Mouse (Mus musculus): ENCODE results near the gene Upk3bl. TPM values are rescaled to one million over a fixed set of nuclear protein-coding genes. Genes with fewer than 3 reads are reported as not detected.
"Not testable (repeated sequence)": the region's sequence is repeated elsewhere in the genome, so short reads cannot be mapped to it uniquely, and the experiment has no call there.

Gene Upk3bl
- polyA plus RNA-seq, 1 experiment from 2014 or later, result 0.22 TPM

DNA sequence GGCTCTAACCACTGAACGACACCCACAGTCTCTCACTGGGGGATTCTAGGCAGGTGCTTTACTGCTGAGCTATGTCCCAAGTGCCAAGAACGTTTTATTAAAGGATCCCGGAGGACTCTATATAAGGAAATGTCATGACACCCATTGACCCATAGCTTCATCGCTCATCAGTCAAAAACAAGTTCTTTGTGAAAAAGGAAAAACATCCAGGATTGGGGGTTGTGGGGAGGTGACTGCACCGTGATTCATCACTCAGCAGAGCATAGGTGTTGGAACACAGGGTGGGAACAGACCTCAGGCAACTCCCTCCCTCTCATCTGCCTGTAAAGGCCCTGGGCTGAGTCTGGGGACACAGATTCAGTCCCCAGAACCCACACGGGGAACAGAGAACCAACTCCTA lies 4.4 kb upstream of the Upk3bl start:
- no peaks in the 10 kb centered on the region for H3K9me3 ChIP-seq
- H3K4me1 ChIP-seq (replicated peaks), result peaks cover 11% of the 10 kb centered on the region
- H3K9ac ChIP-seq, result no peak overlapping the region
- H3K4me2 ChIP-seq, result no peak overlapping the region
- WGBS, result 55% methylated on average over 6 of the region's 6 CpGs
- ATAC-seq (ENCODE audit: low FRiP score, low read depth), result no peak
- no peaks in the 10 kb centered on the region for H3K36me3 ChIP-seq
- no peak overlapping the region for H3K27ac ChIP-seq (replicated peaks)
- H3K27me3 ChIP-seq, result no peaks in the 10 kb centered on the region
- no peak overlapping the region for H3K4me3 ChIP-seq

DNA sequence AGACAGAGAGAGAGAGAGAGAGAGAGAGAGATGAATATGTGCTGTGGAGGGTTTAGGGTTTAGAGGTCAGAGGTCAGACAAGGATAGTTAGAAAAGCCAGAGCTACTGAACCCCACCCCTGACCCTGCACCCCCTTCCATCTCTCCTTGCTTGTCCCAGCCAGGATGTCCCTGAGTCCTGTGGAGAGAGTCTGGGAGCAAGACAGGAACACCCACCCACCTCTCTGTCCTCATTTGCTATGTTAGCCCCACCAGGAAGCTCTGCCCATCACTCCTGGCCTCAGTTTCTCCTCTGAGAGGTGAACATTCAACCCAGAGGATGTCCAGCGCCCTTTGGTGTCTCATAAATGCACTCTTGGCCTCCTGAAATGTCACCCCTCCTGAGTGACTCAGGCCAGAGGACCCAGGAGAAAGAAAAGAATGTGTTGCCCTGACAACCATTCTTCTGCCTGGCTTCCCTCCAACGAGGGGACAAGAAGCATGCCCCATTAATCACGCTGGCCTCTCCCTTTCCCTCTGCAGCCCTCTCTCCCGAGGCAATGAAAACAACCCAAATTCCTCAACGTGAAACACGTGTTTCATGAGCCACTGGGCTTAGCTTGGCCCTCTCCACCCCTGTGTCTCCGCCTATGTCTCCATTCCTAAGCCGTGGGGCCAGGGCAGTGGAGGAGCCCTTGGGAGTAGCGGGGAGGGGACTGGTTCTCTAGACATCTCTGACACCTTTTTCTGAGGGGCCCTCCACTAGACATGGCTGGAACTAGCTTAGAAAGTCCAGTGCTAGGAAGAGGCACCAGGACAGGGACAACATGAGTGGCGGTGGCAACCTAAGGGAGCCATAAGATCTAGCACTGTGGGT lies 2.8 kb upstream of the Upk3bl start:
- no peak overlapping the region for H3K27ac ChIP-seq (replicated peaks)
- no peaks in the 10 kb centered on the region for H3K36me3 ChIP-seq
- no peak overlapping the region for H3K4me3 ChIP-seq
- peak; percentile 80; the same call in 1 of the 2 replicates for ATAC-seq (ENCODE audit: low FRiP score, low read depth)
- H3K4me1 ChIP-seq (replicated peaks), result peaks cover 9% of the 10 kb centered on the region
- no peaks in the 10 kb centered on the region for H3K27me3 ChIP-seq
- no peak overlapping the region for H3K4me2 ChIP-seq
- 7% methylated on average over 10 of the region's 10 CpGs for WGBS
- H3K9ac ChIP-seq, result no peak overlapping the region
- H3K9me3 ChIP-seq, result no peaks in the 10 kb centered on the region

DNA sequence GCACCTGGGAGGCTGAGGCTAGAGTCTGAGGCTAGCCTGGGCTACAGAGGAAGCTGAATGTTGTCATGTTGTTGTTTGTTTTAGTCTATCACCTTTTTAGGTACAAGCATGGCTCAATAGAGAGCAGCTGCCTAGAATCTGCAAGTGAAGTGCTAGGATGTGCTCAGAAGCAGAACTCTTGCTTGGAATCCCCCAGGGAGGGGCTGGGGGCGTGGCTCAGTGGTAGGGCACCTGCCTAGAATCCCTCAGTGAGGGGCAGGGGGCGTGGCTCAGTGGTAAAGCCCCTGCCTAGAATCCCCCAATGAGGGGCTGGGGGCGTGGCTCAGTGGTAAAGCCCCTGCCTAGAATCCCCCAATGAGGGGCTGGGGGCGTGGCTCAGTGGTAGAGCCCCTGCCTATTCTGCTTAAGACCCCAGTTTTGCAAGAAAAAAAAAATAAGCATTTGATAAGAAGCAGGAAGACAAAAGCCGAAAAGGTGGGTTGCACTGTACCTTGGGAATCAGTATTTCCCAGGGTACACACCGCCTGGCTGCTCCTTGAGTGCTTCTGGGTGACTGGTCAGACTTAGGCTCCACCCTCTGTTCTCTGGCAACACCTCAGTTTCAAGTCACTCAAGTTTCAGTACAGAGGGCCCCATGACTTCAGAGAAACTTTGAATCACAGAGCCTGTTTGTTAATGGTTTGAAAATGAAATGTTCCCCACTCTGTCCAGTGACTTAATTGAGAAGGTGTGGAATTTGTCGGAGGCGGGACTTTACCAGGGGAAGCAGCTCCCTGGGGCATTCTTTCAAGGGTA lies 1.2 kb upstream of the Upk3bl start:
- no peak overlapping the region for H3K27ac ChIP-seq (replicated peaks)
- H3K4me1 ChIP-seq (replicated peaks), result peaks cover 9% of the 10 kb centered on the region
- 83% methylated on average over 8 of the region's 8 CpGs for WGBS
- no peak overlapping the region for H3K4me3 ChIP-seq
- H3K36me3 ChIP-seq, result no peaks in the 10 kb centered on the region
- H3K9me3 ChIP-seq, result no peaks in the 10 kb centered on the region
- ATAC-seq (ENCODE audit: low FRiP score, low read depth), result no peak
- no peak overlapping the region for H3K4me2 ChIP-seq
- H3K9ac ChIP-seq, result no peak overlapping the region
- H3K27me3 ChIP-seq, result no peaks in the 10 kb centered on the region

DNA sequence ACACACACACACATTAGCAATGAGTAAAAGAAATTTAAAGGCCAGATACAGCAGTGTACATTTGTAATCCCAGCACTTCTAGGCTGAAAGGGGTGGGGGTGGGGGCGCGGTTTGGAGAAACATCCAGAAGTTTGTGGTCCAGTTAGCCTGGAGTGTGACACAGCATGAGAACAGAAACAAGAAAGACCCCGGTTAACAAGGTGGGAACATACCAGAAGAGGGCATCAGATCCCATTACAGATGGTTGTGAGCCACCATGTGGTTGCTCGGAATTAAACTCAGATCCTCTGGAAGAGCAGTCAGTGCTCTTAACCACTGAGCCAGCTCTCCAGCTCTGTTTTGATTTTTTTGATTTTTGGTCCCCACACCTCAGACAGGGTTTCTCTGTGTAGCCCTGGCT lies 1.8 kb downstream of the Upk3bl start:
- Histone ChIP-seq H3K9me3 (no peaks in the 10 kb centered on the region), H3K4me2 (no peak overlapping the region), H3K36me3 (no peaks in the 10 kb centered on the region), H3K27ac (replicated peaks) (no peak overlapping the region), H3K9ac (no peak overlapping the region), H3K4me1 (replicated peaks) (peaks cover 9% of the 10 kb centered on the region), H3K4me3 (no peak overlapping the region), H3K27me3 (no peaks in the 10 kb centered on the region)
- whole genome bisulfite sequencing, result 51% methylated on average over 4 of the region's 4 CpGs
- ATAC-seq (ENCODE audit: low FRiP score, low read depth), result no peak

DNA sequence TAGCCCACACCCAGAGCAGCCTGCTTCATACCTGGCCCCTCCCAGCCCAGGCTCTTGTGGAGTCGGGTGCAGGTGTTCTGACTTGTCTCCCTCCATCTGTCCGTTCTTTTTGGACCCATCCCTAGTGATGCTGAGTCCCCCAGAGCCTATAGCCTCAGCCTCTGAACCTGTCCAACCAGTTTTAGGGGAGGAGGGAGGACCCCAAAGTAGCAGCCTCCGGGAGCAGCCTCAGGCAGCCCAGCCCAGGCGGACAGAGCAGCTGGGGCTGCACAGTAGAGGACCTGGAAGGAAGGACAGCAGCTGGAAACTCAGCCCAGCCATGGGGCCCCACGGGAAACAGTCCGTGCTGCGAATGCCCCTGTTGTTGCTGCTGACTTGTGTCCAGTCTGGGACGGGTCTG lies 2.8 kb downstream of the Upk3bl start:
- ATAC-seq (ENCODE audit: low FRiP score, low read depth), result no peak
- Histone ChIP-seq H3K9ac (no peak overlapping the region), H3K4me1 (replicated peaks) (peaks cover 4% of the 10 kb centered on the region; the same call in 1 of the 2 replicates), H3K4me3 (no peak overlapping the region), H3K36me3 (no peaks in the 10 kb centered on the region), H3K9me3 (no peaks in the 10 kb centered on the region), H3K27ac (replicated peaks) (no peak overlapping the region), H3K27me3 (no peaks in the 10 kb centered on the region), H3K4me2 (no peak overlapping the region)
- 26% methylated on average over 8 of the region's 8 CpGs for WGBS

DNA sequence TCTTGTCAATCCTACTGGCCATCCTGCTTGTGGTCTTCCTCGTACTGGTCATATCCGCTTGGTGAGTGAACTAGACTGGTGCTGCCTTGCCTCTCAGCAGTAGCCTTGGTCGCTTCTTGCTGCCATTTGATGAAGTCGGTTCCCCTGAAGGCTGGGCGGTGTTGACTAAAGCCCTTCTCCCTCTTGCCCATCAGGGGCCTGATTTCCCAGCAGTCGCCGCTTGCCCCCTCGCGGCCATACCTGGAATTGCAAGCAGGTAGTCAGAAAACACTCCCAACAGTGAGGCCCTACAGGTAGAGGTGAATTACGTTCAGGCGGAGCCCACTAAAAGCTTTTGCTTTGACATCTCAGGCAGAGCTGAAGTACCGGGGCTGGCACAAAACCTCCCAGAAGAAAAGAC lies 7.3 kb downstream of the Upk3bl start:
- ATAC-seq (ENCODE audit: low FRiP score, low read depth), result no peak
- no peak overlapping the region for H3K4me2 ChIP-seq
- no peak overlapping the region for H3K9ac ChIP-seq
- H3K36me3 ChIP-seq, result no peaks in the 10 kb centered on the region
- H3K27ac ChIP-seq (replicated peaks), result no peak overlapping the region
- H3K9me3 ChIP-seq, result no peaks in the 10 kb centered on the region
- no peaks in the 10 kb centered on the region for H3K27me3 ChIP-seq
- 6% methylated on average over 12 of the region's 12 CpGs for WGBS
- no peak overlapping the region for H3K4me3 ChIP-seq
- H3K4me1 ChIP-seq (replicated peaks), result peaks cover 4% of the 10 kb centered on the region; the same call in 1 of the 2 replicates

DNA sequence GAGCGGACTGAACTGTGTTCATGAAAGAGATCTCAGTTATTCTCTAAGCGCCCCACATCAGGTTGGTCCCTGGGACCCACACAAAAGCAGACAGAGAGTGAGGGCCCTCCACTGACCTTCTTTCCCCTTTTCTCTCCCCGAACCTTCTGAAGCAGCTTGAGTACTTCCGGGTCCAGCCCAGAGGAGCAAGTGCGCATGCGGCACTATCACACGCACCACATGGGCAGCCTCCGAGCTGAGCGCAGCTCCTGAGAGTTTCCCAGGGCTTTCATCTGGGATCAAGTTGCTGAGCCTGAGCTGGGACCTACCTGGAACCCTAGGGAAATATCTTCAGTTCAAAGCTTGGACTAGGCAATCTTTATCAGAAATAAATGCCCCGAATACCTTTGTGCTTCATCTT lies 9.6 kb downstream of the Upk3bl start:
- Histone ChIP-seq H3K9me3 (no peaks in the 10 kb centered on the region), H3K4me3 (no peak overlapping the region)
- WGBS, result 92% methylated on average over 10 of the region's 10 CpGs

DNA sequence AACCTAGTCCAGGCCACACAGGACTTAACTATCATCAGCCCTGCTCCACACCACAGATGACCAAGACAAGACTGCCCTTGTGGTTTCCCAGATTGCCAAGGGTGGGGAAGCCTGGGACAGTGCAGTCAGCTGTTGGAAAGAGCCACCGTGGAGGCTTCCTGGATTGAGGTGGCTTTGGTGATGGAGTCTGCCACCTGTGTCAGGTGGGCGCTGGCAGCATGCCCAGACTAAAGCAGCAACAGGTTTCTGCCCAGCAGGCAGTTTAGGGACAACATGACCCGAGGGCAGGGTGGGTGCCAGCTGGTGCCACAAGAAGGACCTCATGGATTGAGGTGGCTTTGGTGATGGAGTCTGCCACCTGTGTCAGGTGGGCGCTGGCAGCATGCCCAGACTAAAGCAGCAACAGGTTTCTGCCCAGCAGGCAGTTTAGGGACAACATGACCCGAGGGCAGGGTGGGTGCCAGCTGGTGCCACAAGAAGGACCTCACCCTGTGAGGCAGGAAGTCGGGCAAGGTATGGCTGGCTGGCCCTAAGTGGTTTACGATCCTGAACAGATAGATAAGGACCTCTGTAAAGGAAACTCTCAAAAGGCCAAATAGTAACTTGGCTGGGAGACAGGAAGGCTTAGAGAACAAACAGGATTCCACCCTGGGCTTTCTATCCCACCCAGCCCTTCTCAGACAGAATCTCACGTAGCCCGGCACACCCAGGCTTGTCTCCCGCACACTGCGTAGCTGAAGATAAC lies 12.3 kb downstream of the Upk3bl start:
- H3K27me3 ChIP-seq; H3K4me1 ChIP-seq (replicated peaks); H3K4me2 ChIP-seq; ATAC-seq (ENCODE audit: low FRiP score, low read depth); H3K27ac ChIP-seq (replicated peaks); H3K4me3 ChIP-seq; H3K36me3 ChIP-seq; H3K9me3 ChIP-seq; H3K9ac ChIP-seq: not testable (repeated sequence)
- WGBS, result 80% methylated on average over 11 of the region's 11 CpGs

More for the DNA sequence above, 9.6 kb downstream of the Upk3bl start:
- no peaks in the 10 kb centered on the region for H3K36me3 ChIP-seq
- no peak overlapping the region for H3K4me2 ChIP-seq
- H3K27ac ChIP-seq (replicated peaks), result no peak overlapping the region
- H3K27me3 ChIP-seq, result no peaks in the 10 kb centered on the region
- peaks cover 4% of the 10 kb centered on the region; the same call in 1 of the 2 replicates for H3K4me1 ChIP-seq (replicated peaks)
- no peak for ATAC-seq (ENCODE audit: low FRiP score, low read depth)
- H3K9ac ChIP-seq, result no peak overlapping the region

DNA sequence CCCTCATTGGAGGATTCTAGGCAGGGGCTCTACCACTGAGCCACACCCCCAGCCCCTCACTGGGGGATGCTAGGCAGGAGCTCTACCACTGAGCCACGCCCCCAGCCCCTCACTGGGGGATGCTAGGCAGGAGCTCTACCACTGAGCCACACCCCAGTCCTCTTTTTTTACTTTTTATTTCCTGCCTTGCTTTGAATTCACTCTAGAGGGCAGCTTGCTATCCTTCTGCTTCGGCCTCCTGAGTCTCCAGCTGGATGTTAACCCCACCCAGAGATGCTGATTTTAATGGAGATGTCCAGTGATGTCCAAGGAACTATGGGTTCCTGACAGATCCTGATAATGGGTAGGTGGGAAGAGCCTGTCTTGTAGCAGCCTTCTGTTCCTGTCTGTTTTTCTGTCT lies 15.1 kb downstream of the Upk3bl start:
- H3K4me3 ChIP-seq, result no peak overlapping the region
- no peak overlapping the region for H3K27ac ChIP-seq (replicated peaks)
- 85% methylated on average over 2 of the region's 2 CpGs for WGBS
- H3K9me3 ChIP-seq, result no peaks in the 10 kb centered on the region
- H3K9ac ChIP-seq, result no peak overlapping the region
- H3K4me1 ChIP-seq (replicated peaks), result no peaks in the 10 kb centered on the region
- no peaks in the 10 kb centered on the region for H3K27me3 ChIP-seq
- H3K4me2 ChIP-seq, result no peak overlapping the region
- no peak for ATAC-seq (ENCODE audit: low FRiP score, low read depth)
- no peaks in the 10 kb centered on the region for H3K36me3 ChIP-seq

DNA sequence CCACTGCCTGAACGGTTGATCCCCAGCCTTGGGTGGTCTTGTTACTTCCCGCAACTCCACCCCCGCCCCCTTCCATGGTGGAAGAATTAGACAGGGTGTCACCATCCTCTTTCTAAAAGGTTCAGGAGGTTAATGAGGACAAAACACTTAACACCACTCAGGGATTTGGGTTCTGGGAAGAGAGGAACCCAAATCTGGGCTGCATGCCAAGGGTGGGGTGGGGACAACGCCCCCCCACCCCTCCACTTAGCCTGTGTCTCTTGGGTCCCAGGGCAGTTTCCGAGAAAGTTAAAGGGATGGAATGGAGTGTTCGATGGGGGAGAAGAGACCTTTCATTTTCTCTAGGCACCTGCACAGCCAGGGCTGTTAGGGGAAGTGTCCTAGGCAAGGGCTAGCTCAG lies 18.8 kb downstream of the Upk3bl start:
- H3K4me2 ChIP-seq, result no peak overlapping the region
- no peaks in the 10 kb centered on the region for H3K4me1 ChIP-seq (replicated peaks)
- no peak overlapping the region for H3K27ac ChIP-seq (replicated peaks)
- H3K4me3 ChIP-seq, result no peak overlapping the region
- H3K36me3 ChIP-seq, result no peaks in the 10 kb centered on the region
- no peaks in the 10 kb centered on the region for H3K27me3 ChIP-seq
- no peak for ATAC-seq (ENCODE audit: low FRiP score, low read depth)
- no peaks in the 10 kb centered on the region for H3K9me3 ChIP-seq
- H3K9ac ChIP-seq, result no peak overlapping the region
- 61% methylated on average over 6 of the region's 6 CpGs for WGBS

DNA sequence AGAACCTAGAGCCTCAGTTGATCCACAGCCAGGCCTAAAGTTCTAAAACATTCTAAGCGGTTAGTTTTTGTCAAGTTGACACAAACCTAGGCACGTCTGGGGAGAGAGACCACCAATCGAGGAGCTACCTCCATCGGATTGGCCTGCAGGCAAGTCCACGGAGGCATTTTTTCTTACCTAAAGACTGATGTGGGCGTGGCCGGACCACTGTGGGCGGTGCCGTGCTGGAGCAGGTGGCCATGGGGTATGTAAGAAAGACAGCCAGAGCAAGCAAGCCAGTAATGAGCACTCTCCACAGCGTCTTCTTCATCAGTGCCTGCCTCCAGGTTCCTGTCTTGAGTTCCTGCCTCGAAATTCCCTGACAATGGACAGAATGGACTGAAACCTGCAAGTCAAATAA lies 19.2 kb downstream of the Upk3bl start:
- H3K9me3 ChIP-seq, result no peaks in the 10 kb centered on the region
- H3K27ac ChIP-seq (replicated peaks), result no peak overlapping the region
- 70% methylated on average over 11 of the region's 11 CpGs for whole genome bisulfite sequencing
- no peaks in the 10 kb centered on the region for H3K4me1 ChIP-seq (replicated peaks)
- no peak overlapping the region for H3K4me3 ChIP-seq
- ATAC-seq (ENCODE audit: low FRiP score, low read depth), result no peak
- H3K27me3 ChIP-seq, result no peaks in the 10 kb centered on the region
- H3K9ac ChIP-seq, result no peak overlapping the region
- no peak overlapping the region for H3K4me2 ChIP-seq
- no peaks in the 10 kb centered on the region for H3K36me3 ChIP-seq

DNA sequence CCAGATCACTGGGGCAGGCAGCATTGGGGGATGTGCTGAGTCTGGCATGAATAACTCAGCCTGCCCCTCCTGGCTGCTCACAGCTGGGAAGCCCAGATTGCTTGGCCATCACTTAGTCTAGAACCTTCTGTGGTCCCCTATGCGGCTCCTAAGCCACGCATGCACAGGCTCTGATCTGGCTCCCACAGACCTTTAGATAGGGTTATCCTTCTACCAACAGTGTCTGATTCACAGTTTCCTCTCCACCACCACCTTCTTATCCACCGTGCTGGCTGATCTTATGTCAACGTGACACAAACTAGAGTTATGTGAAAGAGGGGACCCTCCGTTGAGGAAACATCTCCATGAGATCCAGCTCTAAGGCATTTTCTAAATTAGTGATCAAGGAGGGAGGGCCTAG lies 20.8 kb downstream of the Upk3bl start:
- H3K9me3 ChIP-seq, result no peaks in the 10 kb centered on the region
- WGBS, result 95% methylated on average over 5 of the region's 5 CpGs
- H3K4me2 ChIP-seq, result no peak overlapping the region
- H3K27ac ChIP-seq (replicated peaks), result no peak overlapping the region
- H3K4me3 ChIP-seq, result no peak overlapping the region
- ATAC-seq (ENCODE audit: low FRiP score, low read depth), result no peak
- H3K36me3 ChIP-seq, result no peaks in the 10 kb centered on the region
- H3K9ac ChIP-seq, result no peak overlapping the region
- H3K4me1 ChIP-seq (replicated peaks), result no peaks in the 10 kb centered on the region
- no peaks in the 10 kb centered on the region for H3K27me3 ChIP-seq
